Mouse (Mus musculus) megakaryocyte, embryonic 14.5 days (primary cell): ENCODE results near the gene Pigw.

Experiments used
- FLI1 ChIP-seq: IDR thresholded peaks from 2 replicates; pipeline ENCODE4 v1.6.1; 2012; ENCODE audit warnings: low read length, inconsistent platforms, mixed read lengths
- GATA1 ChIP-seq: IDR thresholded peaks from 3 replicates; pipeline ENCODE4 v1.6.1; 2012; ENCODE audit warnings: mixed read lengths, low read length, inconsistent platforms, borderline replicate concordance

GRCm38 (mm10) chr11:84869537-84870232 lies 10.4 kb downstream of the Pigw start:
- TF ChIP-seq GATA1 = no peak
- no peak for TF ChIP-seq FLI1
